Mouse (Mus musculus) ovary, postnatal 14 days (tissue): ENCODE measurements around the gene Ets1.

Experiments
- DNase-seq: peaks from one replicate; pipeline ENCODE4 v3.0.0; 2022; ENCODE audit warnings: low spot score

The Ets1 gene

GRCm38 (mm10) chr9:32616516-32617429 is 19.2 kb upstream of the Ets1 start:
- DNase-seq, result no peak

GRCm38 (mm10) chr9:32617430-32617768 is 18.6 kb upstream of the Ets1 start:
- no peak for DNase-seq

GRCm38 (mm10) chr9:32618544-32619120 is 17.4 kb upstream of the Ets1 start:
- DNase-seq, result no peak

- DNase-seq, result no peak
Observed at GRCm38 (mm10) chr9:32619661-32620060, 16.4 kb upstream of the Ets1 start.

GRCm38 (mm10) chr9:32620446-32620845 is 15.6 kb upstream of the Ets1 start:
- no peak for DNase-seq

- no peak for DNase-seq
Observed at GRCm38 (mm10) chr9:32629385-32629981, 6.5 kb upstream of the Ets1 start.

GRCm38 (mm10) chr9:32631341-32631740 is 4.7 kb upstream of the Ets1 start:
- no peak for DNase-seq

- no peak for DNase-seq
Observed at GRCm38 (mm10) chr9:32632237-32632636, 3.8 kb upstream of the Ets1 start.

- DNase-seq, result no peak
Observed at GRCm38 (mm10) chr9:32644981-32645380, 9.0 kb downstream of the Ets1 start.

GRCm38 (mm10) chr9:32645475-32645874 is 9.5 kb downstream of the Ets1 start:
- DNase-seq, result no peak

- DNase-seq, result peak; percentile 58
Observed at GRCm38 (mm10) chr9:32646539-32647258, 10.7 kb downstream of the Ets1 start.

GRCm38 (mm10) chr9:32647506-32648250 is 11.7 kb downstream of the Ets1 start:
- no peak for DNase-seq

GRCm38 (mm10) chr9:32648286-32648685 is 12.3 kb downstream of the Ets1 start:
- DNase-seq, result no peak

GRCm38 (mm10) chr9:32650738-32651137 is 14.7 kb downstream of the Ets1 start:
- DNase-seq, result no peak

GRCm38 (mm10) chr9:32652112-32652511 is 16.1 kb downstream of the Ets1 start:
- no peak for DNase-seq

- DNase-seq, result no peak
Observed at GRCm38 (mm10) chr9:32654305-32654704, 18.3 kb downstream of the Ets1 start.

- no peak for DNase-seq
Observed at GRCm38 (mm10) chr9:32656351-32656844, 20.4 kb downstream of the Ets1 start.

GRCm38 (mm10) chr9:32657124-32657523 is 21.1 kb downstream of the Ets1 start:
- DNase-seq, result no peak

GRCm38 (mm10) chr9:32660406-32660960 is 24.5 kb downstream of the Ets1 start:
- DNase-seq, result no peak

GRCm38 (mm10) chr9:32661071-32661470 is 25.1 kb downstream of the Ets1 start:
- DNase-seq, result no peak

- DNase-seq, result no peak
Observed at GRCm38 (mm10) chr9:32661561-32661960, 25.5 kb downstream of the Ets1 start.
